Mouse (Mus musculus) layer of hippocampus, adult 9-10 months (tissue): ENCODE results near the gene Nckap5l.
A peak's percentile ranks its signal among the peaks of the same experiment; 100 is the strongest.

Experiments
- DNase-seq: peaks from one replicate; pipeline ENCODE4 v3.0.0; 2022; ENCODE audit warnings: low spot score

Nckap5l gene

DNA sequence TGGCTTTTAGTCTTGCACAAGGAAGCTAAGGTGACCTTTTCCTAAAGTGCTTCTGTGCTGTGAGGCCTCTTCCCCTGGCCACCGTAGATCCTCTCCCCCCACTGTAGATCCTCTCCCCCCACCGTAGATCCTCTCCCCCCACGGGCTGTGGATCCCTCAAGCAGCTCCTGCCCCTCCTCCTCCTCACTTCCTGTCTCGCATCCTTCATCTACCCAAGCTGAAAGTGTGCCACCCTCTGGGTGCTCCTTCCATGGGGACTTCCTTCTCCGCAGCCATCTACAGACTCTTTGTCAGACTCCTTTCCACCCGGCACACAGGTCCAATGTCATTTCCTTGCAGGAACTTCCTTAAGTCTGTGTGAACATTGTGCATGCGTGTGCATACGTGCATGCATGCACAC is 27.2 kb downstream of the Nckap5l start:
- no peak for DNase-seq

GRCm38 (mm10) chr15:99423884-99424283 is 33.7 kb downstream of the Nckap5l start:
- no peak for DNase-seq

GRCm38 (mm10) chr15:99423131-99423530 is 34.4 kb downstream of the Nckap5l start:
- DNase-seq, result no peak

DNA sequence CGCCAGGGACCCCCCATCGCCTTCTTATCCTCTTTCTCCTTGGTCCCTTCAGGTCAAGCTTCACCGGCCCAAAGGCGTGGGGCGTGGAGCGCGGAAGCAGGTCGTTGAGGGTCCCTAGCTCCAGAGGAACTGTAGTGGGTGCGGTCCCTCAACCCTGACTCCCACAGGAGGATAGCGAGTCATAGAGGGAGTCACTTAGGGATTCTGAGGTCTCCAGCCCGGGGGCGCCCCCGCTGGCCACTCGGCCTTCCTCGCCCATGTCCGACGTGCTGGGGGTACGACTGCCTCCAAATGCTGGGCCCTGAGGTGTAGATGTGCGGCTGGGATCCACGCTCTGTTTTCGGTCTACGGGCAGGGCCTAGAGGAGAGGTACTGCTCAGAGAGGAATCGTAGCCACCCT is 35.0 kb downstream of the Nckap5l start:
- DNase-seq, result no peak

GRCm38 (mm10) chr15:99421676-99422075 is 35.9 kb downstream of the Nckap5l start:
- no peak for DNase-seq

GRCm38 (mm10) chr15:99421152-99421551 is 36.4 kb downstream of the Nckap5l start:
- DNase-seq, result no peak

- DNase-seq, result no peak
Measured at GRCm38 (mm10) chr15:99420521-99421014, 37.0 kb downstream of the Nckap5l start.

GRCm38 (mm10) chr15:99420101-99420500 is 37.4 kb downstream of the Nckap5l start:
- DNase-seq, result no peak

- no peak for DNase-seq
Measured at GRCm38 (mm10) chr15:99417692-99418271, 39.8 kb downstream of the Nckap5l start.

- no peak for DNase-seq
Measured at GRCm38 (mm10) chr15:99416957-99417356, 40.6 kb downstream of the Nckap5l start.

DNA sequence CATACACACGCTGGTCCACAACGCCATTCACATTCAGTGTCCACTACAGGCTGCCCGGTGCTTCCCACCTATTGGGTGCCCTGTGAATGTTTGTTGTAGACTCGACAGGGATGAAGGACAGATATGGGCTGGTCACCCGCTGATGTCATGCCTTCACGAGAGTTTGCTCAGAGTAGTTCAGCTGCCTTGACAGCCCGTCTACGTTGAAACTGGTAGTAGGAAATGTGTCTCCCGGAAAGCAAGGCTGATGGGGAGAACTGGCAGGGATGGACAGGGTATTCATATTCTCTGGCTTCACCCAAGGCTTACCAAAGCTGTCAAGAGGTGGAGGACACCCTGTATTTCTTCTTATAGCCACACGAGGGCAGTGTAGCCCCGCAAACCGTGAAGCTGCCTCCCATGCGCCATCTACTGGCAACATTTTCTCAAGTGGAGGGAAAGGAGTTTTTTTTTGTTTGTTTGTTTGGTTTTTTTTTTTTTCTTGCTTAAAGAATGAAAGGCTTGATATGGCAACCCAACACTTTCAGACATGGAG is 41.1 kb downstream of the Nckap5l start:
- peak; percentile 58 for DNase-seq

DNA sequence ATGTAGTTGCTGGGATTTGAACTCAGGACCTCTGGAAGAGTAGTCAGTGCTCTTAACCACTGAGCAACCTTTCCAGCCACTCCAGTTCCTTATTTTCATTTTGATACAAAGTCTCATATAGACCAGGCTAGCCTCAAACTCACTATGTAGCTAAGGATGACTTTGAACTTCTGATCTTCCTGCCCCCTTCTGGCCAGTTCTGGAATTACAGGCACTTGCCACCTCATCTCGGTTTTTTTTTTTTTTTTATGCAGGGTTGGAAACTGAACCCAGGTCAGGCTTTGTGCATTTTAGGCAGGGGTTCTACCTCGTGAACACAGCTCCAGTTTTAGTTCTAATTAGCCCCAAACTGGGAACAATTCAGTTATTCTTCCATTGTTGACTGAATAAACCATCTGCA is 41.8 kb downstream of the Nckap5l start:
- DNase-seq, result no peak

GRCm38 (mm10) chr15:99411747-99412146 is 45.8 kb downstream of the Nckap5l start:
- no peak for DNase-seq

- no peak for DNase-seq
Measured at GRCm38 (mm10) chr15:99408845-99409244, 48.7 kb downstream of the Nckap5l start.

DNA sequence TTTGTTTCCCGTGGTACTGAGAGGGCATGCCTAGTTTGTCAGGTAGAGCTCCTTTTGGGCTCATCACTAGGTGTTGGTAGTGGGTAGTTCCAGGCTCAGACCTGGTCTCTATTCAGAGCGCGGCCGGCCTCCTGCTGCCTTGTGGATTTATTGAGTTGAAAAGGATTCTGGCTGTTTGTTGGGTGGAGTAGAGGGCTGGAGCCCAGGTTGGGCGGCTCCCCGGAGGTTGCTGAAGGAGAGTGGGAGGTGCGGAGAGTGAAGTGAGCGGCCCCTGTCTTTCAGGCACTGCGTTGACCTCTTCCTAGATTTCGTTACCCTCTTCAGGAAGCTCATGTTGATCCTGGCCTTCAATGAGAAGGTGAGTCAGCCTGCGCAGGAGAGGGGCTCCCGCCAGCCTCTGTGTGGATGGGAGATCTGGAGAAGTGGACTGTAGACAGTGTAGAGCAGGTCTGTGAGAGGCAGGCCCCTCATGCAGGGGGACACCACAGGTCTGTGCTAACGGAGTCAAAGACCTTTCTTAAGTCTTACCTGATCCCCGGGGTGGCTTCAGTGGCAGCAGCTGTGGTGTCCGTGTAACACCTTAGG is 50.5 kb downstream of the Nckap5l start:
- DNase-seq, result no peak

DNA sequence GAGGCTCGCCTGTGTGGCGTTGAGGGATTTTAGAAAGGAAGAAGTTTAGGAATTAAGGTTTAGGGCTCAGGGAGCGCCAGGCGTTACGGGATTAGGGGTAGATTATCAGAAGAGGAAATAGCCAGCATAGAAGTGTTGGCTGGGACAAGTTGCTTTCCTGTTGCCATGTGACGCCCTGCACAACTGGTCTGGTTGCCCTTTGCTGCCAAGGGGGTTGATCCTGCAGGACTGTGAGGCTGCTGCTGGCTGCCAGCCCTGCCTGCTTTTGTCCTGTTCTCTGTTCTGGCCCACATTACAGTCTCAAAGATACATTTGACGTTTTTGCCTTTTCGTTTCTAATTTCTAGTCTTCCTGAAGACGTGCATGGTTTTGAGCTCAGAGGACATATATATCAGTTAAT is 52.4 kb downstream of the Nckap5l start:
- DNase-seq, result no peak

DNA sequence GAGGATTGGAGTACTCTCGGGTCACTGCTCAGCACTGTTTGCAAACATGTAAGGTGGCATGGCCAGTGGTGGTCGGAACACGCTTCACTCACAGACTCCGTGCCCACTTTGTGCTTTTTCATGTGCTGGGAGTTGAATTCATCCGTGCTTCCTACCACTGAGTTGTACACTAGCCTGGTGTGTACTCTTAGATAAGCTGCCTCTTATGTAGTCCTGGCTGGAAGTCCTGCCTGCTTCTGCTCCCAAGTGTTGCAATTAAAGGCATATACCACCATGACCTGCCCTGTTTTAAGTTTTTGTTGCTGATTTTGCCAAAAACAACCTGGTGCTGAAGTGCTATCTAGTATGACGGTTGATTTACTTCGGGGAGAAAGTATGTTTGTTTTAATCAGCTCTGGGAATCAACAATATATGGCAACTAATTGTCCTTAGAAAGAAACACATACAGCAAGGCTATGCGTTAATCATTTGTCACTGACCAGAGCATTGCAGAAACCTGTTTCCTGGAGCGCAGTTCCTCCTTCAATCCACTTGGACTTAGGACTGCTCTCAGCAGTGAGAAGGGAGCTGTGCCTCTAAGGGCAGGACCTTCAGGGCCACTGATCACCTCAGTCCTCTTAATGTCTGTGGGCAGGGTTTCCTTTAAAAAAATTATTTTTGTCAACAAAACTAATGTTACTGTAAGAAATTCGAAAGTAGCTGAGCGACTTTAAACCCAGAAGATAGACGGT is 54.2 kb downstream of the Nckap5l start:
- DNase-seq, result no peak

DNA sequence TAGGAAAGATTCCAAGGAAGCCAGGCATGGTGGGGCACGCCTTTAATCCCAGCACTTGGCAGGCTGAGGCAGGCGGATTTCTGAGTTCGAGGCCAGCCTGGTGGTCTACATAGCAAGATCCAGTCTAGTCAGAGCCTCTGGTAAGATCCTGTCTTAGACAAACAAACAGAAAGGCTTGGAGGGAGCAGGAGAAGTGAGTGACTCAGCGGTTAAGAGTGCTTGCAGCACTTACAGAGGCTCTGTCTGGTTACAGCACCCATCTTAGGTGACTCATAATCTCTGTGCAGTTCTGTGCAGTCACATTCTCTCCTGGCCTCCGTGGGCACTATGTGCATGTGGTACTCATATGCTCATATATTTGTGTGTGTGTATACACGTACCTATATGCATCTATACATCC is 56.9 kb downstream of the Nckap5l start:
- DNase-seq, result no peak

DNA sequence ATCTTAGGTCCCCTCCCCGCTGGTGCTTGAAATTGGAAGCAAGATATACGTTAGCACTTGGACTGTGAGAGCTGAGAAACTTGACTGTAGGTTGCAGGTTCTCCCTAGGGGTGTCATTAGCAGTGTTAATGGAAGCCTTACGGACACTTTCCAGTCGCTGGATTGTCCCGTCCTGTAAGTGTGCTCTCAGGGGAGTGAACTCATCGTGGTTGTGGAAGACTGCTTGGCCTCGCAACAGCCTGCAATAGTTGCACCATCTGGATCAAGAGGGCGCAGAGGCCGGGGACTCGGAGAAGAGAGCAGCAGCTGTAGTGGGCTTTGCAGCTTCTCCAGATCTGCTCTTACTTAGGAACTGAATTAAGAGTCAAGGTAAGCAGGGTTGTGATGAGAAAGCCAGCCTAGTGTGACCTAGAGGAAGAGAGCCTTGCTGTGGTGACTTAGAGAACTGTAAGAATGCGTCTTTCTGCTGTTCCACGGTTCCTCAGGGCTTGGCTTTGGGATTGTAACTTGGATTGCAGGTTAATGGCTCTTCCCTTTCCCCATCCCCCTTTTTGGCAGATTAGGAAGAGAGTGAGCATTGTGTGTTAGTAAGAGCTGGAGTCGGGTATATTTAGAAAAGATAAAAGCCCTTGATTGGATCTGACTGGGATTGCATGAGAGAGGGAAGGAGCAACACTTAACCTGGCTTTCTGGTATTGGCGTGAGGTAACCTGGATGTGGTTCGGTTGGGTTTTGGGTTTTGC is 57.9 kb downstream of the Nckap5l start:
- DNase-seq, result no peak

DNA sequence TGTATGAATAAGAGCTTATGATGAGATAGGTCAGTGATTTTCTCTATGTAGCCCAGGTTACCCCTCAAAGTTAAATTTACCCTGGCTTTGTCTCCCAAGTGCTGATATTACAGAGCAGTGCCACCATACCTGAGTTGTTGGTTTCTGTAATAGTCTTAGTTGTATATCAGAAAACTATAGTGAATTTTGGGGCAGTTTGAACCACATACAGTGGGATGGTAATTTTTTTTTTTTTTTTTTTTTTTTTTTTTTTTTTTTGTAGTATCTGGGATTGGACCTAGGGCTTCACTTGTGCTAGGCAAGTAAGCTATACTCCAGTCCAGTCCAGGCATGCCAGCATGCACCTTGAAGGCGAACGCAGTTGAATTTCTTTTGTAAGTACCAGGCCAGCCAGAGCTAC is 59.9 kb downstream of the Nckap5l start:
- DNase-seq, result no peak

DNA sequence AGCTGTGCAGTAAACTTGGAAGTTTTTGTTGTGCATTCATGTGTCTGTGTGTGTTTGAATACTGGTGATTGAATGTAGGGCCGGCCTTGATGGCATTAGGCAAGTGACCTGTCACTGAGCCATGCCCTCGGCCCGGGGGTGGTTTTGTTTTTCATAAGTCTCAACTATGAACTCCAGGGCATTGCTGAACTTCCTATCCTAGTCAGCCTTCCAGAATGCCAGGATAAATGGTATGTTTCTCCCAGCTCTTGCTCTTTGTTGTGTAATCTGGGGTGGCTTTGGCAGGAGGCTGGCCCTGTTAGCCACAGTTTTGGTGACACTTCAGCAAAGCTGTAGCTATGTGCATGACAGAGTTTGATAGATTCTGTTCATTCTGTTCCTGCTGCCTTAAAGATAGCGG is 60.7 kb downstream of the Nckap5l start:
- no peak for DNase-seq

- no peak for DNase-seq
Measured at GRCm38 (mm10) chr15:99396462-99396861, 61.1 kb downstream of the Nckap5l start.
